Mouse (Mus musculus) hindbrain, embryonic 14.5 days (tissue): ENCODE results near the gene F12. TPM values are rescaled to one million over a fixed set of nuclear protein-coding genes. Genes with fewer than 3 reads are reported as not detected.

Experiments used
- ATAC-seq: fragments of 200-750 bp; cut with Nextera tagmentation; 2 replicates; pipeline ENCODE4 v1.8.0; 2017; ENCODE audit warnings: moderate number of reproducible peaks, mild to moderate bottlenecking, moderate TSS enrichment, moderate library complexity; ENCODE audit not compliant: low FRiP score
- DNase-seq: peaks from one replicate; pipeline ENCODE4 v3.0.0-alpha.2; 2015; ENCODE audit warnings: low spot score
- H3K27ac ChIP-seq: fragments of 300-500 bp; sonication (generic); 2 replicates; pipeline ENCODE4 v1.5.1; 2014; ENCODE audit warnings: mild to moderate bottlenecking, moderate library complexity
- H3K27me3 ChIP-seq: fragments of 300-500 bp; sonication (generic); 2 replicates; pipeline ENCODE4 v1.6.1; 2014; ENCODE audit warnings: mild to moderate bottlenecking, low read length, mixed read lengths; ENCODE audit not compliant: control insufficient read depth, insufficient read depth
- H3K36me3 ChIP-seq: fragments of 300-500 bp; sonication (generic); replicated peaks from 2 replicates; pipeline ENCODE4 v1.6.1; 2014; ENCODE audit not compliant: control insufficient read depth, insufficient read depth
- H3K4me1 ChIP-seq: fragments of 300-500 bp; sonication (generic); replicated peaks from 2 replicates; pipeline ENCODE4 v1.6.1; 2014; ENCODE audit warnings: antibody characterized with exemption, low read length, mixed read lengths; ENCODE audit not compliant: control insufficient read depth, insufficient read depth
- H3K4me2 ChIP-seq: fragments of 300-500 bp; sonication (generic); replicated peaks from 2 replicates; pipeline ENCODE4 v1.6.1; 2014; ENCODE audit warnings: mild to moderate bottlenecking, moderate library complexity
- H3K4me3 ChIP-seq: fragments of 300-500 bp; sonication (generic); replicated peaks from 2 replicates; pipeline ENCODE4 v1.5.1; 2014; ENCODE audit warnings: mild to moderate bottlenecking, low read length
- H3K9ac ChIP-seq: fragments of 300-500 bp; sonication (generic); 2 replicates; pipeline ENCODE4 v1.6.1; 2014
- H3K9me3 ChIP-seq: fragments of 300-500 bp; sonication (generic); 2 replicates; pipeline ENCODE4 v1.6.1; 2016; ENCODE audit warnings: low read length; ENCODE audit not compliant: control insufficient read depth
- WGBS: fragments of 180-500 bp; shearing (Covaris S2); extraction: QIAGEN DNeasy Blood & Tissue Kit; methylation state at CpG from one replicate; pipeline ENCODE4 v1.1.7; 2014; 5-methylcytosine and 5-hydroxymethylcytosine counted together
- polyA plus RNA-seq: library from polyadenylated mRNA; unstranded; fragments of >200 nt; fragmentation: Nextera tagmentation; extraction: Ambion mirVana; gene quantifications from 2 replicates; pipeline ENCODE4 v1.2.1, GENCODE M21; 2014

The F12 gene
- polyA plus RNA-seq: 0.09 and 0.34 TPM in 2 replicates

- Histone ChIP-seq H3K9ac (no peak within 1 kb of the TSS), H3K27me3 (peaks cover 7% of the 10 kb centered on the region; the same call in 1 of the 2 replicates), H3K9me3 (no peaks in the 10 kb centered on the region), H3K4me1 (no peaks in the 10 kb centered on the region), H3K4me3 (no peak within 1 kb of the TSS), H3K36me3 (no peaks in the 10 kb centered on the region), H3K27ac (no peak within 1 kb of the TSS), H3K4me2 (no peak within 1 kb of the TSS)
- no peak for DNase-seq
- ATAC-seq: no peak
- whole genome bisulfite sequencing: 91% methylated on average over 10 of the region's 10 CpGs
These were observed at the start of gene F12 for GRCm38 (mm10) chr13:55426613-55427012. F12 (minus strand) TSS chr13:55426793.

DNA sequence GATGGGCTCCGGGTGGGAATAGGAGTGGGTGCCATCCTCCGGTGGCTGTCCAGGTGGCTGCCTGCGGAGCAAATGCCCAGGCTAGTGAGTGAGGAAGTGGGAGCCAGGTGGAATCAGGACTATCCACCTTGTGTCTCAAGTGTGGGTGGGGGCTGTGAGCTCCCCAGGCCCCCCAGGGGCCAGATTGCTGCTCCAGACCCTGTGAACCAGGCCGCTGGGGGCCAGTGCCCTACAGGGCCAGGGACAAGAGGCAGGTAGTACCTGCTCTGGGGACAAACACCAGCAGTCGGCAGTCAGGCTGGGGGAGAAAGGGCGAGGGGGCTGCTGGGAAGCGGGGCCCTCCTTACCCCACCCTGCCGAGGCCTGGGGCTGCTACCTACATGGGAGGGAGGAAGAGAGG lies 49.7 kb upstream of the F12 start:
- Histone ChIP-seq H3K27me3 (no peaks in the 10 kb centered on the region), H3K9ac (no peak overlapping the region), H3K27ac (peak overlapping the region; percentile 26; the same call in 1 of the 2 replicates), H3K4me1 (peaks cover 41% of the 10 kb centered on the region), H3K9me3 (no peaks in the 10 kb centered on the region), H3K36me3 (peaks cover 84% of the 10 kb centered on the region), H3K4me3 (no peak overlapping the region), H3K4me2 (no peak overlapping the region)
- 94% methylated on average over 8 of the region's 8 CpGs for WGBS
- DNase-seq: no peak
- ATAC-seq: no peak

GRCm38 (mm10) chr13:55475750-55476149 lies 49.2 kb upstream of the F12 start:
- WGBS: 85% methylated on average over 5 of the region's 5 CpGs
- ATAC-seq: no peak
- no peak overlapping the region for H3K27ac ChIP-seq
- peaks cover 45% of the 10 kb centered on the region for H3K4me1 ChIP-seq
- no peak for DNase-seq
- no peak overlapping the region for H3K4me2 ChIP-seq
- H3K27me3 ChIP-seq: no peaks in the 10 kb centered on the region
- no peak overlapping the region for H3K4me3 ChIP-seq
- H3K9me3 ChIP-seq: no peaks in the 10 kb centered on the region
- no peak overlapping the region for H3K9ac ChIP-seq
- H3K36me3 ChIP-seq: peaks cover 79% of the 10 kb centered on the region

GRCm38 (mm10) chr13:55474621-55475069 lies 48.1 kb upstream of the F12 start:
- no peaks in the 10 kb centered on the region for H3K9me3 ChIP-seq
- H3K36me3 ChIP-seq: peaks cover 68% of the 10 kb centered on the region
- H3K9ac ChIP-seq: peak overlapping the region; percentile 32; the same call in 1 of the 2 replicates
- H3K4me2 ChIP-seq: peak overlapping the region; percentile 9; the same call in 1 of the 2 replicates
- ATAC-seq: no peak
- no peak overlapping the region for H3K4me3 ChIP-seq
- DNase-seq: peak; percentile 78
- H3K27ac ChIP-seq: peak overlapping the region; percentile 93
- H3K4me1 ChIP-seq: peaks cover 56% of the 10 kb centered on the region
- 7% methylated on average over 5 of the region's 5 CpGs for WGBS
- no peaks in the 10 kb centered on the region for H3K27me3 ChIP-seq

GRCm38 (mm10) chr13:55473961-55474360 lies 47.4 kb upstream of the F12 start:
- Histone ChIP-seq H3K4me1 (peaks cover 63% of the 10 kb centered on the region), H3K9ac (no peak overlapping the region), H3K27ac (peak overlapping the region; percentile 93), H3K36me3 (peaks cover 62% of the 10 kb centered on the region), H3K4me3 (0 out of 2 replicates have a peak overlapping the region, but pooled peaks have one; percentile 3), H3K9me3 (no peaks in the 10 kb centered on the region), H3K27me3 (no peaks in the 10 kb centered on the region), H3K4me2 (peak overlapping the region; percentile 98; the same call in 1 of the 2 replicates)
- 44% methylated on average over 11 of the region's 11 CpGs for WGBS
- DNase-seq (no peak), ATAC-seq (no peak)

DNA sequence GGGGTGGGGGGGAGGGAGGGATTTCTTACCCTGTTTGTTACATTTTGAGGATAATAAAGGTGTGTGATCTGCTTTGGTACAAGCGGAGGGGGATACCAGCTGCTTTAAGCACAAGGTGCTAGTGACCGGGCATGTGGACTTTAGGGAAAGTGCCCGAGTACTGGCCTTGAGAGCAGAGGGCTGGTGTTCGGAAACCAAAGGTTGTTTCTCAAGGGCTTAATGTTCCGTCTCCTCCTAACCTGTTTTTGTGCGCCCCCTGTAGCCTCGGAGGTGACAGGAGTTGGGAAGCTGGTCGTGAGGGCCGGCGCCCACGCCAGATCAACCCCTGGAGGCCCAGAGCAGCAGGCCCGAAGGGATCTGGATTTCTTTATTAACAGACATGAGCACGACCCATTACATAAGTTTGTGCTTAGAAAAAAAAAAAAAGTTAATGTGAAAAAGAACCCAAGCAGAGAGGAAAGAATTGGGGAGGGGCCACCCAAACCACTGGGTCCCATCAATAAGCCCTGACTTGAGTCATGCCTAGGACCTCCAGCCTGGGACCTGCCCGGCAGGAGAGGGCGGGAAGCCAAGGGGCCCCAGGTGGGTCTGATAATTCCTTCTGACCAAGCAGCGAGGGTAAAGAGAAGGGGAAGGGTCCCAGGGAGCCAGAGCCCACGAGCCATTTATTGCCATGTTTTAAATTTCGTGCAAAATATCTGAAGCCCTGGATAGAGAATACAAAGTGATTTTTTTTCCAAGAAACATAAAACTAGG lies 46.7 kb upstream of the F12 start:
- DNase-seq: no peak
- Histone ChIP-seq H3K4me1 (peaks cover 70% of the 10 kb centered on the region), H3K27ac (peak overlapping the region; percentile 93), H3K36me3 (peaks cover 55% of the 10 kb centered on the region), H3K4me3 (peak overlapping the region; percentile 50), H3K27me3 (no peaks in the 10 kb centered on the region), H3K9ac (peak overlapping the region; percentile 87), H3K4me2 (peak overlapping the region; percentile 98), H3K9me3 (no peaks in the 10 kb centered on the region)
- WGBS: 17% methylated on average over 18 of the region's 18 CpGs
- ATAC-seq: no peak

- peaks cover 47% of the 10 kb centered on the region for H3K36me3 ChIP-seq
- peak overlapping the region; percentile 87 for H3K9ac ChIP-seq
- no peaks in the 10 kb centered on the region for H3K27me3 ChIP-seq
- peak; percentile 79 for DNase-seq
- peaks cover 75% of the 10 kb centered on the region for H3K4me1 ChIP-seq
- peak overlapping the region; percentile 93 for H3K27ac ChIP-seq
- no peaks in the 10 kb centered on the region for H3K9me3 ChIP-seq
- peak overlapping the region; percentile 50 for H3K4me3 ChIP-seq
- peak overlapping the region; percentile 98 for H3K4me2 ChIP-seq
- under 1% methylated on average over 91 of the region's 103 CpGs for WGBS
- peak; percentile 45 for ATAC-seq
These were observed 45.8 kb upstream of the F12 start for GRCm38 (mm10) chr13:55472132-55473022.

GRCm38 (mm10) chr13:55471819-55472131 lies 45.2 kb upstream of the F12 start:
- Histone ChIP-seq H3K36me3 (peaks cover 45% of the 10 kb centered on the region), H3K9me3 (no peaks in the 10 kb centered on the region), H3K27me3 (no peaks in the 10 kb centered on the region), H3K4me2 (peak overlapping the region; percentile 98), H3K27ac (peak overlapping the region; percentile 93), H3K9ac (peak overlapping the region; percentile 87), H3K4me1 (peaks cover 81% of the 10 kb centered on the region), H3K4me3 (peak overlapping the region; percentile 50)
- DNase-seq: no peak
- under 1% methylated on average over 31 of the region's 31 CpGs for WGBS
- ATAC-seq: peak; percentile 22
